9 mouse cellular contexts compared by ENCODE assay signal in genomic region chr4:156032856-156033255, GRCm38 (mm10). TPM values are rescaled to one million over a fixed set of nuclear protein-coding genes. Genes with fewer than 3 reads are reported as not detected.
DNase-seq lines count a peak whose midpoint lies in the region; ATAC-seq and TF ChIP-seq lines count a peak whose summit lies in the region.
"Had no signal": no experiment of that assay in that cellular context is flagged by ENCODE, and none has a peak within 500 bp of the region (broad histone marks: within the 10 kb centered on the region; RNA-seq: fewer than 3 reads in every experiment).

No protein-coding gene starts in this region.

- DNase-seq in heart, adult 9 months (ENCODE audit: low spot score in 2 of 2), result no peak
- DNase-seq in testis, postnatal 14 days (ENCODE audit: low spot score), result no peak
- peak; percentile 27 for DNase-seq in kidney, postnatal 14 days
- DNase-seq in thymus, postnatal 36 days, result peak; percentile 45 to 60
- no peak for DNase-seq in frontal cortex, postnatal 36 days (ENCODE audit: low spot score in 2 of 2)

- TF ChIP-seq CTCF in testis, adult 2 months (IDR thresholded peaks at IDR 0.05; ENCODE audit: control insufficient read depth, insufficient read depth, insufficient replicate concordance, low read depth, low read length), result no peak

- H3K4me1 ChIP-seq in heart, embryonic 15.5 days (replicated peaks), result peaks cover 33% of the 10 kb centered on the region
- peaks cover 19% of the 10 kb centered on the region for H3K4me1 ChIP-seq in testis, adult 2 months (ENCODE audit: control insufficient read depth, insufficient read depth, low read length)

- 0 out of 2 replicates have a peak, but pooled peaks have one; percentile 27 for TF ChIP-seq POLR2A in testis, adult 2 months (IDR thresholded peaks at IDR 0.05; ENCODE audit: control insufficient read depth, low read depth, low read length)

- WGBS in heart, embryonic 15.5 days, result 84% methylated on average over 4 of the region's 4 CpGs

- no peak overlapping the region for H3K9ac ChIP-seq in heart, embryonic 15.5 days

- H3K36me3 ChIP-seq in heart, embryonic 15.5 days, result peaks cover 6% of the 10 kb centered on the region; the same call in 1 of the 2 replicates
- no peaks in the 10 kb centered on the region for H3K36me3 ChIP-seq in testis, adult 2 months (ENCODE audit: control insufficient read depth, insufficient read depth, low read length)

- peaks cover 28% of the 10 kb centered on the region for H3K27me3 ChIP-seq in heart, embryonic 15.5 days
- no peaks in the 10 kb centered on the region for H3K27me3 ChIP-seq in testis, adult 2 months (ENCODE audit: control insufficient read depth, insufficient read depth, low read length)

- no peaks in the 10 kb centered on the region for H3K9me3 ChIP-seq in heart, embryonic 15.5 days (replicated peaks)

- peak overlapping the region; percentile 79; the same call in 1 of the 2 replicates for H3K4me2 ChIP-seq in heart, embryonic 15.5 days

- ATAC-seq in heart, embryonic 15.5 days (replicated peaks; ENCODE audit: insufficient number of reproducible peaks, insufficient read depth, low FRiP score, low read depth), result no peak
- ATAC-seq in erythroid progenitor cell, adult 5-6 weeks (replicated peaks; ENCODE audit: low FRiP score, poor library complexity, severe bottlenecking), result no peak

- no peak overlapping the region for H3K4me3 ChIP-seq in heart, embryonic 15.5 days
- no peak overlapping the region for H3K4me3 ChIP-seq in testis, adult 2 months (ENCODE audit: control insufficient read depth, low read depth, low read length)

- H3K27ac ChIP-seq in heart, embryonic 15.5 days, result peak overlapping the region; percentile 97
- no peak overlapping the region for H3K27ac ChIP-seq in testis, adult 2 months (ENCODE audit: control insufficient read depth, insufficient read depth, low read depth, low read length)

RNA-seq across cellular contexts. Expression of gene Tnfrsf18, which starts 6.9 kb away (rescaled TPM):
- polyA plus RNA-seq in heart, embryonic 15.5 days (2015; fragmentation: Nextera tagmentation; extraction: Ambion mirVana), result 1.9 and 2.9 TPM in 2 replicates
- not detected in 2 replicates for polyA plus RNA-seq in testis, adult 2 months (2012; rRNA removed)
- 2.9 and 26.7 TPM in 2 replicates for total RNA-seq in erythroid progenitor cell, adult 5-6 weeks (2015; ENCODE audit: low replicate concordance)
- total RNA-seq in erythroid progenitor cell, adult 5-6 weeks (2017; ENCODE audit: low replicate concordance), result 1.5 and 3.5 TPM in 2 replicates
- total RNA-seq: left cerebral cortex, postnatal 10 days had no signal

RNA-seq across cellular contexts. Expression of gene Tnfrsf4, which starts 19.2 kb away (rescaled TPM):
- polyA plus RNA-seq in heart, embryonic 15.5 days (2015; fragmentation: Nextera tagmentation; extraction: Ambion mirVana), result 0.36 and 0.55 TPM in 2 replicates
- polyA plus RNA-seq in testis, adult 2 months (2012; rRNA removed), result 2.8 and 3.4 TPM in 2 replicates
- 3.4 TPM in 1 of 2 replicates, not detected in the other for total RNA-seq in erythroid progenitor cell, adult 5-6 weeks (2015; ENCODE audit: low replicate concordance)
- 0.61 and 8.2 TPM in 2 replicates for total RNA-seq in erythroid progenitor cell, adult 5-6 weeks (2017; ENCODE audit: low replicate concordance)

RNA-seq across cellular contexts. Expression of gene Ttll10, which starts 26.4 kb away (rescaled TPM):
- polyA plus RNA-seq in heart, embryonic 15.5 days (2015; fragmentation: Nextera tagmentation; extraction: Ambion mirVana), result 0.59 and 1.1 TPM in 2 replicates
- 641 and 673 TPM in 2 replicates for polyA plus RNA-seq in testis, adult 2 months (2012; rRNA removed)
- total RNA-seq in erythroid progenitor cell, adult 5-6 weeks (2015; ENCODE audit: low replicate concordance), result not detected in 2 replicates
- total RNA-seq in erythroid progenitor cell, adult 5-6 weeks (2017; ENCODE audit: low replicate concordance), result not detected in 2 replicates
- total RNA-seq: left cerebral cortex, postnatal 10 days had no signal

RNA-seq across cellular contexts. Expression of gene Sdf4, which starts 40.2 kb away (rescaled TPM):
- polyA plus RNA-seq in heart, embryonic 15.5 days (2015; fragmentation: Nextera tagmentation; extraction: Ambion mirVana), result 105 and 127 TPM in 2 replicates
- polyA plus RNA-seq in testis, adult 2 months (2012; rRNA removed), result 47.6 and 50.5 TPM in 2 replicates
- total RNA-seq in erythroid progenitor cell, adult 5-6 weeks (2015; ENCODE audit: low replicate concordance), result 31.4 and 59.1 TPM in 2 replicates
- total RNA-seq in erythroid progenitor cell, adult 5-6 weeks (2017; ENCODE audit: low replicate concordance), result 92.1 and 127 TPM in 2 replicates

RNA-seq across cellular contexts. Expression of gene B3galt6, which starts 40.4 kb away (rescaled TPM):
- 7.7 and 10.0 TPM in 2 replicates for polyA plus RNA-seq in heart, embryonic 15.5 days (2015; fragmentation: Nextera tagmentation; extraction: Ambion mirVana)
- 2.4 and 2.5 TPM in 2 replicates for polyA plus RNA-seq in testis, adult 2 months (2012; rRNA removed)
- total RNA-seq in erythroid progenitor cell, adult 5-6 weeks (2015; ENCODE audit: low replicate concordance), result 1.3 and 5.8 TPM in 2 replicates
- 2.3 TPM in 2 replicates for total RNA-seq in erythroid progenitor cell, adult 5-6 weeks (2017; ENCODE audit: low replicate concordance)

Comparison
In these comparisons a context has a peak if more than half of its experiments do, and no peak if none do; other contexts are left out.
1. DNase-seq: peak in kidney, postnatal 14 days (single experiment) and thymus, postnatal 36 days (2 of 2); none in heart, adult 9 months (0 of 2), testis, postnatal 14 days (single experiment) and frontal cortex, postnatal 36 days (0 of 2).
2. RNA of gene Ttll10, which starts 26.4 kb away (polyA plus RNA-seq): 641 to 673 TPM in testis, adult 2 months; 0.59 to 1.1 TPM in heart, embryonic 15.5 days; every median in the first group is over 100 times any median in the second.